Mouse (Mus musculus) lung, postnatal 0 days (tissue): ENCODE results near the gene Rundc1.

Experiments
- CTCF ChIP-seq: IDR thresholded peaks from 2 replicates; pipeline ENCODE4 v1.5.1; 2016; ENCODE audit warnings: antibody characterized with exemption, mild to moderate bottlenecking
- EP300 ChIP-seq: IDR thresholded peaks from 2 replicates; pipeline ENCODE4 v1.6.1; 2016; ENCODE audit warnings: antibody characterized with exemption, mild to moderate bottlenecking, control low read depth

- TF ChIP-seq CTCF: 0 out of 2 replicates have a peak, but pooled peaks have one; percentile 6
- peak; percentile 40; the same call in 1 of the 2 replicates for TF ChIP-seq EP300
Observed at GRCm38 (mm10) chr11:101448274-101448746, 23.4 kb downstream of the Rundc1 start, which contains the start of gene Ifi35.
